Mouse (Mus musculus) CH12.LX (cell line): Measurements from ENCODE around the gene Fbxw27.

ENCODE experiments used
- CTCF ChIP-seq, 2 experiments: IDR thresholded peaks in 1 of 2; conservative IDR thresholded peaks in 1 of 2; 2 replicates each; pipeline ENCODE4 v1.5.1; 2011 to 2012; ENCODE audit warnings: low read depth in 2 of 2, low read length in 2 of 2, improper control_type of control experiment in 1 of 2, inconsistent platforms in 1 of 2, mild to moderate bottlenecking in 1 of 2, moderate library complexity in 1 of 2
- EP300 ChIP-seq: IDR thresholded peaks from 2 replicates; pipeline ENCODE4 v1.6.1; 2011; ENCODE audit warnings: low read length, improper control_type of control experiment
- MAX ChIP-seq: IDR thresholded peaks from 2 replicates; pipeline ENCODE4 v1.6.1; 2011; ENCODE audit warnings: low read length, improper control_type of control experiment
- MEF2A ChIP-seq: IDR thresholded peaks from 2 replicates; pipeline ENCODE4 v1.6.1; 2014; ENCODE audit warnings: low read depth, mild to moderate bottlenecking, inconsistent platforms, low read length, improper control_type of control experiment, borderline replicate concordance
- MXI1 ChIP-seq: IDR thresholded peaks from 2 replicates; pipeline ENCODE4 v1.6.1; 2011; ENCODE audit warnings: mild to moderate bottlenecking, low read depth, low read length, improper control_type of control experiment
- RAD21 ChIP-seq: IDR thresholded peaks from 2 replicates; pipeline ENCODE4 v1.6.1; 2011; ENCODE audit warnings: low read depth, mild to moderate bottlenecking, low read length, improper control_type of control experiment, moderate library complexity

- TF ChIP-seq MEF2A (no peak), EP300 (no peak), CTCF (conservative IDR thresholded peaks at IDR 0.05 in 1 of 2, IDR thresholded peaks at IDR 0.05 in 1 of 2; ENCODE audit: low read depth in 2 of 2, low read length in 2 of 2) (no peak), RAD21 (no peak), MAX (no peak), MXI1 (no peak)
These were observed 15.8 kb upstream of the Fbxw27 start for GRCm38 (mm10) chr9:109806260-109806659.
